Mouse (Mus musculus): ENCODE data around the gene Itga9. TPM values are rescaled to one million over a fixed set of nuclear protein-coding genes. Genes with fewer than 3 reads are reported as not detected.

Gene Itga9
- polyA plus RNA-seq, 1 experiment from 2014 or later, result 27.9 TPM

- in situ Hi-C loops (cut with MboI; ENCODE audit: low pct_unique_long_range_greater_than_20kb), result no loop called here
- no peaks in the 10 kb centered on the region for H3K27me3 ChIP-seq
- TF ChIP-seq CTCF (IDR thresholded peaks at IDR 0.05), result no peak
- ATAC-seq (no peak), DNase-seq (ENCODE audit: low read depth, low spot score) (no peak)
- ChIA-PET CTCF (no interaction called here), POLR2A (no interaction called here)
These were observed 186.8 kb downstream of the Itga9 start for GRCm38 (mm10) chr9:118793151-118793785.

GRCm38 (mm10) chr9:118794668-118795067 is 188.2 kb downstream of the Itga9 start:
- TF ChIP-seq CTCF (IDR thresholded peaks at IDR 0.05), result no peak
- DNase-seq (ENCODE audit: low read depth, low spot score), result no peak
- ChIA-PET CTCF (no interaction called here), POLR2A (no interaction called here)
- no peak for ATAC-seq
- in situ Hi-C loops (cut with MboI; ENCODE audit: low pct_unique_long_range_greater_than_20kb), result no loop called here
- H3K27me3 ChIP-seq, result no peaks in the 10 kb centered on the region

- in situ Hi-C loops (cut with MboI; ENCODE audit: low pct_unique_long_range_greater_than_20kb), result no loop called here
- H3K27me3 ChIP-seq, result no peaks in the 10 kb centered on the region
- POLR2A ChIA-PET, result no interaction called here
- ATAC-seq, result no peak
- TF ChIP-seq CTCF (IDR thresholded peaks at IDR 0.05), result no peak
- CTCF ChIA-PET, result no interaction called here
- DNase-seq (ENCODE audit: low read depth, low spot score), result no peak
These were observed 188.8 kb downstream of the Itga9 start for GRCm38 (mm10) chr9:118795304-118795703.

GRCm38 (mm10) chr9:118799105-118799504 is 192.6 kb downstream of the Itga9 start:
- no peak for DNase-seq (ENCODE audit: low read depth, low spot score)
- POLR2A ChIA-PET, result no interaction called here
- no peak for ATAC-seq
- in situ Hi-C loops (cut with MboI; ENCODE audit: low pct_unique_long_range_greater_than_20kb), result no loop called here
- CTCF ChIA-PET, result interaction anchor here (1.4 kb wide), 1 partner anchor 45 kb away, joined by 3 read pairs; no protein-coding TSS in a partner anchor
- no peak for TF ChIP-seq CTCF (IDR thresholded peaks at IDR 0.05)
- no peaks in the 10 kb centered on the region for H3K27me3 ChIP-seq

- CTCF ChIA-PET, result interaction anchor here (0.9 to 1.7 kb wide), 5 partner anchors 16 to 107 kb away, joined by 3 to 5 read pairs (median 5); no protein-coding TSS in a partner anchor
- peak; percentile 60 for ATAC-seq
- H3K27me3 ChIP-seq, result no peaks in the 10 kb centered on the region
- DNase-seq (ENCODE audit: low read depth, low spot score), result peak; percentile 86
- POLR2A ChIA-PET, result interaction anchor here (0.8 kb wide), 1 partner anchor 235 kb away, joined by 3 read pairs; no protein-coding TSS in a partner anchor
- in situ Hi-C loops (cut with MboI; ENCODE audit: low pct_unique_long_range_greater_than_20kb), result loop anchor here (5.0 kb wide), 1 partner anchor 66 kb away; no protein-coding TSS in a partner anchor
- no peak for TF ChIP-seq CTCF (IDR thresholded peaks at IDR 0.05)
These were observed 194.9 kb downstream of the Itga9 start for GRCm38 (mm10) chr9:118801176-118801909.

- in situ Hi-C loops (cut with MboI; ENCODE audit: low pct_unique_long_range_greater_than_20kb), result loop anchor here (5.0 kb wide), 1 partner anchor 65 kb away; no protein-coding TSS in a partner anchor
- ChIA-PET POLR2A (no interaction called here), CTCF (interaction anchor here (0.9 to 1.0 kb wide), 2 partner anchors 48 to 97 kb away, joined by 3 to 4 read pairs; no protein-coding TSS in a partner anchor)
- DNase-seq (ENCODE audit: low read depth, low spot score), result no peak
- H3K27me3 ChIP-seq, result no peaks in the 10 kb centered on the region
- no peak for TF ChIP-seq CTCF (IDR thresholded peaks at IDR 0.05)
- ATAC-seq, result peak; percentile 75
These were observed 195.4 kb downstream of the Itga9 start for GRCm38 (mm10) chr9:118801910-118802287.

GRCm38 (mm10) chr9:118802380-118802779 is 195.9 kb downstream of the Itga9 start:
- ChIA-PET POLR2A (no interaction called here), CTCF (interaction anchor here (0.9 to 1.0 kb wide), 2 partner anchors 48 to 96 kb away, joined by 3 to 4 read pairs; no protein-coding TSS in a partner anchor)
- no peak for TF ChIP-seq CTCF (IDR thresholded peaks at IDR 0.05)

GRCm38 (mm10) chr9:118805740-118806139 is 199.2 kb downstream of the Itga9 start:
- TF ChIP-seq CTCF (IDR thresholded peaks at IDR 0.05), result no peak
- POLR2A ChIA-PET, result no interaction called here
- CTCF ChIA-PET, result interaction anchor here (1.2 kb wide), 1 partner anchor 18 kb away, joined by 3 read pairs; no protein-coding TSS in a partner anchor
- DNase-seq (ENCODE audit: low read depth, low spot score), result no peak
- no peaks in the 10 kb centered on the region for H3K27me3 ChIP-seq
- in situ Hi-C loops (cut with MboI; ENCODE audit: low pct_unique_long_range_greater_than_20kb), result no loop called here
- no peak for ATAC-seq

More at GRCm38 (mm10) chr9:118802380-118802779, 195.9 kb downstream of the Itga9 start:
- DNase-seq (ENCODE audit: low read depth, low spot score), result no peak
- no peaks in the 10 kb centered on the region for H3K27me3 ChIP-seq
- in situ Hi-C loops (cut with MboI; ENCODE audit: low pct_unique_long_range_greater_than_20kb), result loop anchor here (5.0 kb wide), 1 partner anchor 65 kb away; no protein-coding TSS in a partner anchor
- no peak for ATAC-seq

GRCm38 (mm10) chr9:118807669-118808068 is 201.2 kb downstream of the Itga9 start:
- no peaks in the 10 kb centered on the region for H3K27me3 ChIP-seq
- ChIA-PET POLR2A (no interaction called here), CTCF (interaction anchor here (1.3 kb wide), 1 partner anchor 14 kb away, joined by 3 read pairs; no protein-coding TSS in a partner anchor)
- ATAC-seq (no peak), DNase-seq (ENCODE audit: low read depth, low spot score) (no peak)
- in situ Hi-C loops (cut with MboI; ENCODE audit: low pct_unique_long_range_greater_than_20kb), result no loop called here
- TF ChIP-seq CTCF (IDR thresholded peaks at IDR 0.05), result no peak

- DNase-seq (ENCODE audit: low read depth, low spot score), result no peak
- CTCF ChIA-PET, result interaction anchor here (1.7 kb wide), 1 partner anchor 59 kb away, joined by 4 read pairs; no protein-coding TSS in a partner anchor
- H3K27me3 ChIP-seq, result no peaks in the 10 kb centered on the region
- POLR2A ChIA-PET, result no interaction called here
- in situ Hi-C loops (cut with MboI; ENCODE audit: low pct_unique_long_range_greater_than_20kb), result no loop called here
- no peak for ATAC-seq
- TF ChIP-seq CTCF (IDR thresholded peaks at IDR 0.05), result no peak
These were observed 205.7 kb downstream of the Itga9 start for GRCm38 (mm10) chr9:118812221-118812620.

- no peaks in the 10 kb centered on the region for H3K27me3 ChIP-seq
- ChIA-PET CTCF (interaction anchor here (0.8 kb wide), 1 partner anchor 10 kb away, joined by 3 read pairs; no protein-coding TSS in a partner anchor), POLR2A (no interaction called here)
- in situ Hi-C loops (cut with MboI; ENCODE audit: low pct_unique_long_range_greater_than_20kb), result no loop called here
- DNase-seq (ENCODE audit: low read depth, low spot score) (no peak), ATAC-seq (no peak)
- TF ChIP-seq CTCF (IDR thresholded peaks at IDR 0.05), result no peak
These were observed 207.0 kb downstream of the Itga9 start for GRCm38 (mm10) chr9:118813492-118813891.
